Mouse (Mus musculus) hindbrain, embryonic 11.5 days (tissue): ENCODE data around the gene Olfr1417. TPM values are rescaled to one million over a fixed set of nuclear protein-coding genes. Genes with fewer than 3 reads are reported as not detected.

ENCODE experiments used
- ATAC-seq: fragments of 200-750 bp; cut with Nextera tagmentation; 2 replicates; pipeline ENCODE4 v1.8.0; 2017; ENCODE audit warnings: mild to moderate bottlenecking, moderate TSS enrichment, moderate library complexity; ENCODE audit not compliant: low FRiP score
- DNase-seq: peaks from one replicate; pipeline ENCODE4 v3.0.0-alpha.2; 2015; ENCODE audit warnings: low spot score
- H3K27ac ChIP-seq: fragments of 300-500 bp; sonication (generic); 2 replicates; pipeline ENCODE4 v1.5.1; 2014; ENCODE audit warnings: mild to moderate bottlenecking, low read depth, low read length
- H3K27me3 ChIP-seq: fragments of 300-500 bp; sonication (generic); 2 replicates; pipeline ENCODE4 v1.6.1; 2014; ENCODE audit warnings: mild to moderate bottlenecking, low read length, moderate library complexity, mixed read lengths; ENCODE audit not compliant: control insufficient read depth, insufficient read depth
- H3K36me3 ChIP-seq: fragments of 300-500 bp; sonication (generic); 2 replicates; pipeline ENCODE4 v1.6.1; 2014; ENCODE audit warnings: mild to moderate bottlenecking, low read length, moderate library complexity, mixed read lengths; ENCODE audit not compliant: control insufficient read depth, insufficient read depth
- H3K4me1 ChIP-seq: fragments of 300-500 bp; sonication (generic); replicated peaks from 2 replicates; pipeline ENCODE4 v1.6.1; 2014; ENCODE audit warnings: low read length, mixed read lengths; ENCODE audit not compliant: control insufficient read depth, insufficient read depth
- H3K4me2 ChIP-seq: fragments of 300-500 bp; sonication (generic); replicated peaks from 2 replicates; pipeline ENCODE4 v1.6.1; 2014; ENCODE audit warnings: mild to moderate bottlenecking, low read depth, low read length
- H3K4me3 ChIP-seq: fragments of 300-500 bp; sonication (generic); 2 replicates; pipeline ENCODE4 v1.5.1; 2014; ENCODE audit warnings: low read depth, low read length
- H3K9ac ChIP-seq: fragments of 300-500 bp; sonication (generic); 2 replicates; pipeline ENCODE4 v1.6.1; 2014; ENCODE audit warnings: low read depth, low read length
- H3K9me3 ChIP-seq: fragments of 300-500 bp; sonication (generic); 2 replicates; pipeline ENCODE4 v1.6.1; 2016; ENCODE audit warnings: low read length; ENCODE audit not compliant: control insufficient read depth
- WGBS: fragments of 180-500 bp; shearing (Covaris S2); extraction: QIAGEN DNeasy Blood & Tissue Kit; methylation state at CpG from one replicate; pipeline ENCODE4 v1.1.7; 2014; 5-methylcytosine and 5-hydroxymethylcytosine counted together
- polyA plus RNA-seq: library from polyadenylated mRNA; unstranded; fragments of >200 nt; fragmentation: Nextera tagmentation; extraction: Ambion mirVana; gene quantifications from 2 replicates; pipeline ENCODE4 v1.2.1, GENCODE M21; 2014

Gene Olfr1417
- polyA plus RNA-seq, 1 experiment from 2014 or later = 0.12 TPM

GRCm38 (mm10) chr19:11807251-11807650, 31.8 kb downstream of the Olfr1417 start:
- Histone ChIP-seq H3K36me3 (no peaks in the 10 kb centered on the region), H3K4me1 (no peaks in the 10 kb centered on the region), H3K9ac (no peak overlapping the region), H3K9me3 (no peaks in the 10 kb centered on the region), H3K27ac (no peak overlapping the region), H3K4me2 (no peak overlapping the region), H3K27me3 (no peaks in the 10 kb centered on the region), H3K4me3 (no peak overlapping the region)
- ATAC-seq (no peak), DNase-seq (no peak)
- WGBS = 70% methylated on average over 2 of the region's 2 CpGs

DNA sequence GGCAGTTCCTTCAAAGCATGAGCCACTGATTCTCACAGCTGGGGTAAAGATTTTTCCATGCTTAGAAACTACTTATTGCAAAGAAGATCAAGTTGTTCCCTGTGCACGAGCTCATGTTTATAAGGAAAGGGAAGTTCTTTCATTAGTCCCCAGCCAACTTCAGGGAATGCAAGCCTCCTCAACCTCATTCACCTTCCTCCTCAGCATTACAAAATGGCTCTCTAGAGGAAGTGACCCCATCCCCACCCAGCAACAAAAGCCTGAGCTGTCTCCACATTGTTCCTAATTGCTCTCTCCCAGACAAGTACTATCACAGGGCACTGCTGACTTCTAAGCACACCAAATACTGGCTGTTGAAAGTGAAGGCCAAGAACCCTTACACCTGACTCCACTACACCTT, 34.6 kb downstream of the Olfr1417 start:
- H3K9ac ChIP-seq = no peak overlapping the region
- H3K4me3 ChIP-seq = no peak overlapping the region
- H3K9me3 ChIP-seq = no peaks in the 10 kb centered on the region
- WGBS = 63% methylated on average over 1 of the region's 1 CpGs
- no peaks in the 10 kb centered on the region for H3K36me3 ChIP-seq
- H3K4me1 ChIP-seq = no peaks in the 10 kb centered on the region
- ATAC-seq (no peak), DNase-seq (no peak)
- no peak overlapping the region for H3K4me2 ChIP-seq
- no peaks in the 10 kb centered on the region for H3K27me3 ChIP-seq
- no peak overlapping the region for H3K27ac ChIP-seq

DNA sequence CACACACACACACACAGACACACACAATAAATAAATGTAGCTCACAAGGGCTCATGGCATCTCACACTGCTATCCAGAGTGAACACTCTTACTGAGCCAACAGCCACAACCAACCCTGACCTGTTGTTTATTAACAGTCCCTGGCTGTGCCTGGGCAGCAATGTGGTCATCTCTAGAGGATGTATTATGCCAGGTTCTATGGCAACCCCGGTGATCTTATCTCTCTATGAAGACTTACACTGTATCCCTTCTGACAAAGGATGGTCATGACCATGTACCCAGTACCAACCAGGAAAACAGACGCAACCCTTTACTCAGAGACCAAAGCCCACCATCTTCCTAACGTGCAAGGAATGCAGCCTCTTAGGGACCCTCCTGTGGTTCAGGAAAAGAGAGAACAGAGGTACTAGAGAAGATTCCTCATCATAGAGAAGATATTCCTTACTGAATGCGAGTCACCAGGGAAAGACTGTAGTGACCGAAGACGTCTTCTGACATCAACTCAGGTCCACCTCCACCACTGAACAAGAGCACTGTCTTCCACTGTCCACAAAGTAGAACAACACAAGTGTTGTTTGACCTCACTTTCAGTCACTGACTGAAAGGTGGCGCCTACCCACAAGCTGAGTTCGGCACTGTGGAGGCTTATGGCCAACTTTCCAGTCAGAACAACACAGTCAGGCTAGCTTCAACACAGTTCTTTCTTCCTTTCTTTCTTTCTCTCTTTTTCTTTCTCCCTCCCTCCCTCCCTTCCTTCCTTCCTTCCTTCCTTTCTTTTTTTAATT, 38.3 kb downstream of the Olfr1417 start:
- ATAC-seq = no peak
- H3K27ac ChIP-seq = no peak overlapping the region
- H3K4me2 ChIP-seq = no peak overlapping the region
- H3K9ac ChIP-seq = no peak overlapping the region
- H3K4me3 ChIP-seq = no peak overlapping the region
- no peaks in the 10 kb centered on the region for H3K4me1 ChIP-seq
- no peak for DNase-seq
- WGBS = 87% methylated on average over 8 of the region's 8 CpGs
- H3K27me3 ChIP-seq = no peaks in the 10 kb centered on the region
- no peaks in the 10 kb centered on the region for H3K36me3 ChIP-seq
- H3K9me3 ChIP-seq = no peaks in the 10 kb centered on the region

- H3K9me3 ChIP-seq = no peaks in the 10 kb centered on the region
- no peak overlapping the region for H3K4me2 ChIP-seq
- H3K36me3 ChIP-seq = no peaks in the 10 kb centered on the region
- 90% methylated on average over 6 of the region's 6 CpGs for WGBS
- DNase-seq (no peak), ATAC-seq (no peak)
- no peaks in the 10 kb centered on the region for H3K27me3 ChIP-seq
- H3K9ac ChIP-seq = no peak overlapping the region
- no peaks in the 10 kb centered on the region for H3K4me1 ChIP-seq
- no peak overlapping the region for H3K4me3 ChIP-seq
- no peak overlapping the region for H3K27ac ChIP-seq
Measured at GRCm38 (mm10) chr19:11794447-11794846, 44.6 kb downstream of the Olfr1417 start.

- no peaks in the 10 kb centered on the region for H3K36me3 ChIP-seq
- H3K27ac ChIP-seq = no peak overlapping the region
- no peak overlapping the region for H3K9ac ChIP-seq
- WGBS = 93% methylated on average over 2 of the region's 2 CpGs
- no peaks in the 10 kb centered on the region for H3K4me1 ChIP-seq
- H3K27me3 ChIP-seq = no peaks in the 10 kb centered on the region
- H3K4me3 ChIP-seq = no peak overlapping the region
- no peak for ATAC-seq
- no peak overlapping the region for H3K4me2 ChIP-seq
- H3K9me3 ChIP-seq = no peaks in the 10 kb centered on the region
- no peak for DNase-seq
Measured at GRCm38 (mm10) chr19:11793741-11794359, 45.2 kb downstream of the Olfr1417 start.

DNA sequence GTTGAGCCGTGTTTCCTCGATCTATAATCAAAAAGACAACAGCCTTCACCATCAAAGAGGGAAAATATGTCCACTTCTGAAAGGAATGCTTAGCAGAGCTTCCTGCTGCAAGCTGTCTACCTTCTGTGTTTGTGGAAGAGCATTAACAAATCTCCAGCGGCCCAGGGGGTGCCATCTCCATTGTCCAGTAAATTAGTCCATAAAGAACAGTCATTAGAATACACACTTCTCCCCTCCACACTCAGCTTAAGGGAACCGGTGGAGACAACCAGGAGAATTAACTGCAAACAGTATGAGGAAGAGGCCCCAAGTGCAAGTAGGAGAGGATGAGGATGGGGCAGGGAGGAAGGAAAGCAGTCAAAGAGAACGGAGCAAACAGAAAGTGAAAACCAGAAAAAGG, 47.2 kb downstream of the Olfr1417 start:
- Histone ChIP-seq H3K27me3 (no peaks in the 10 kb centered on the region), H3K4me2 (no peak overlapping the region)

GRCm38 (mm10) chr19:11788876-11789275, 50.1 kb downstream of the Olfr1417 start:
- no peaks in the 10 kb centered on the region for H3K9me3 ChIP-seq
- H3K4me1 ChIP-seq = no peaks in the 10 kb centered on the region
- no peak overlapping the region for H3K4me3 ChIP-seq
- H3K27me3 ChIP-seq = no peaks in the 10 kb centered on the region
- no peak overlapping the region for H3K27ac ChIP-seq
- H3K4me2 ChIP-seq = no peak overlapping the region
- no peaks in the 10 kb centered on the region for H3K36me3 ChIP-seq
- WGBS = 92% methylated on average over 6 of the region's 6 CpGs
- no peak overlapping the region for H3K9ac ChIP-seq
- ATAC-seq = no peak
- DNase-seq = no peak

More for the DNA sequence above, 47.2 kb downstream of the Olfr1417 start:
- DNase-seq (no peak), ATAC-seq (no peak)
- Histone ChIP-seq H3K9ac (no peak overlapping the region), H3K9me3 (no peaks in the 10 kb centered on the region), H3K36me3 (no peaks in the 10 kb centered on the region), H3K4me1 (no peaks in the 10 kb centered on the region), H3K4me3 (no peak overlapping the region), H3K27ac (no peak overlapping the region)
- 75% methylated on average over 5 of the region's 5 CpGs for WGBS

- H3K4me3 ChIP-seq = no peak overlapping the region
- no peak overlapping the region for H3K9ac ChIP-seq
- 90% methylated on average over 6 of the region's 6 CpGs for WGBS
- ATAC-seq (no peak), DNase-seq (no peak)
- no peaks in the 10 kb centered on the region for H3K27me3 ChIP-seq
- no peak overlapping the region for H3K4me2 ChIP-seq
- no peak overlapping the region for H3K27ac ChIP-seq
- H3K9me3 ChIP-seq = no peaks in the 10 kb centered on the region
- no peaks in the 10 kb centered on the region for H3K36me3 ChIP-seq
- no peaks in the 10 kb centered on the region for H3K4me1 ChIP-seq
Measured at GRCm38 (mm10) chr19:11787826-11788225, 51.2 kb downstream of the Olfr1417 start.
